Mouse (Mus musculus): ENCODE results near the gene Zfp282.

Gene Zfp282

DNA sequence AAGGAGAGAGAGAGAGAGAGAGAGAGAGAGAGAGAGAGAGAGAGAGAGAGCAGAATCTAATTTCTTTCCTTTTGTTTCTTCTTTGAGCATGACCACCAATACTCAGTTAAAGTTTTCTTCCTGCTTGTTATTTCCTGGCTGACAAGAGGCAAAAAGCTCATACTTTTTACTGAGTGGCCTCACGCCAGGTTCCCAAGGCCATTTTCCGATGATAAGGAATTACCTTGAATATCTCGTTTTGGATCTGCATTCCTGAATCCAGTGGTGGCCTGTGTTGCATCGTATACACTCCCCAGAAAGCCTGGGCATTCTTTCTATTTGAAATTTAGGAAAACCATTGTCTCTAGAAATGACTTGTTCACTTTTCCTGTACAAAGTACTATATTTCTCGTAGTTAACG, 22.4 kb downstream of the Zfp282 start:
- DNase-seq (ENCODE audit: low spot score in 2 of 2): no peak

DNA sequence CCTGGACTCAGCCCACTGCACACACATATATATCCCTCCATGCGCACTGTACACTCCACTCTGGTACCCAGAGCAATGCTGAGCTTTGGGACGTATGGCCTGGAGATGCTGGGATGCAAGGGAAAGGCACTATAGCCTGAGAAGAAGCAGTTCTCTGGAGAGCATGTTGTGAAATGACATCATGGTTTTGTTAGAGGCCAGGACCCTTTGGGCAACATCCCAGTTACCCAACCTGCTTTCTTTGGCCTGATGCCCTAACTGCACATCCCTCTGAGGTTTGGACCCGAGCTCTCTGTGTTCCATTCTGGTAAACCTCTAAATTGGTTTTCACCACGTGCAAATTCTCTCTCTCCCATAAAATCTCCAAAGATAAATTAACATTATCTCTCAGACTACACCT, 26.6 kb downstream of the Zfp282 start:
- no peak for DNase-seq (ENCODE audit: low spot score in 2 of 2)

DNA sequence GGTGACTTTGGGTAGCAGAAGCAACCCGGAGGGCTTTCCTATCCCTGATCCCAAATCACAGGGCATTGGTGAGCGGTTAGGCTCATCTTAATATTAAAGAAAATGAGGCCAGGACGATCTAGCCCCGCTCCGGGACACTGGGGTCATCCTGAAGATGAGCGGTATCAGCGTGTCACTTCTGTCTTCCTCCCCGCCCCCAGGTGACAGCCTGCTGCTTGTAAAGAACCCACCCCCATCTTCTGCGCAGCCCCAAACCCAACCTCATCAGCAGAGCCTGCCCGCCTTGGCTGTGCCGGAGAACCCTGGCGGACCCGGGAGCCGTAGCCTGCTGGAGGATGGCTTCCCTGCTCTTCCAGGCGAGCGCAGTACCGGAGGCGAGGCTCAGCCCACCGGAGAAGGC, 27.4 kb downstream of the Zfp282 start:
- no peak for DNase-seq (ENCODE audit: low spot score in 2 of 2)

DNA sequence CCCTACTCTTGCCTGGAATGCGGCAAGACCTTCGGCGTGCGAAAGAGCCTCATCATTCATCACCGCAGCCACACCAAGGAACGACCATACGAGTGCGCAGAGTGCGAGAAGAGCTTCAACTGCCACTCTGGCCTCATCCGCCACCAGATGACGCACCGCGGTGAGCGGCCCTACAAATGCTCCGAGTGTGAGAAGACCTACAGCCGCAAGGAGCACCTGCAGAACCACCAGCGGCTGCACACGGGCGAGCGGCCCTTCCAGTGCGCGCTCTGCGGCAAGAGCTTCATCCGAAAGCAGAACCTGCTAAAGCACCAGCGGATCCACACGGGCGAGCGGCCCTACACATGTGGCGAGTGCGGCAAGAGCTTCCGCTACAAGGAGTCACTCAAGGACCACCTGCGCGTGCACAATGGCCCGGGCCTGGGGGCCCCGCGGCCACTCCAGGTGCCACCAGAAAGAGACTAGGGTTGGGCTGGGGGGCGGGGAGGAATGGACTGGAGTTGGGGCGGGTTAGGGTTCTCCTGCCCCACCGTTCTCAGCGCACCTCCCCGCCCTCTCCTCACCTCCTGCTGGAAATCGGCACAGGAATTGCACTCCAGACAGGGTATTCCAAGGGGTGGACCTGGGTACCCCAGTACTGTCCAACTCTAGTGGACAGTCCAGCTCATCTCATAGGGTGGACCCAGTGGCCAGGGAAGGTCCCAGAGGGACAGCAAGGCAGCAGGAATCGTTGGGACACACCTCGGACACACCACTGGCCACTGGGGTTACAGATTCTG, 28.1 kb downstream of the Zfp282 start:
- DNase-seq (ENCODE audit: low spot score in 2 of 2): no peak

DNA sequence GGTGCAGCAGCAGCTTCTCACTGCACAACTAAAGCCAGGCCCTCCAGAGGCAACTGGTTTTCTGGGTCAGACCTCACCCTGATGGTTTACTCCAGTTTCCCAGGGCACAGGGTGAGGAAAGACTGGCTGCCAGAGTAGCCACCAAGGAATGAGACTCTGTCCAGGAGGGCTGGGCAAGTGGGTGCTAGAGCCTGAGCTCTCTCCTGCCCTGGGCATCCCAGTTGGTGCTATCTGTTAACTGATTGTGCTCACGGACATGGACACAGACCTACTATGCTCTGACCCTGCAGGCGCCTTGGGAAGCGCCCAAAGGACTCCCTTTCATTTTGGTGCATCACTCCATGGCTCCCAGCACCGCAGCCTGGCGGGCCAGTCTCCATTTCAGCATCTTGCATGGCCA, 29.3 kb downstream of the Zfp282 start:
- no peak for DNase-seq (ENCODE audit: low spot score in 2 of 2)

DNA sequence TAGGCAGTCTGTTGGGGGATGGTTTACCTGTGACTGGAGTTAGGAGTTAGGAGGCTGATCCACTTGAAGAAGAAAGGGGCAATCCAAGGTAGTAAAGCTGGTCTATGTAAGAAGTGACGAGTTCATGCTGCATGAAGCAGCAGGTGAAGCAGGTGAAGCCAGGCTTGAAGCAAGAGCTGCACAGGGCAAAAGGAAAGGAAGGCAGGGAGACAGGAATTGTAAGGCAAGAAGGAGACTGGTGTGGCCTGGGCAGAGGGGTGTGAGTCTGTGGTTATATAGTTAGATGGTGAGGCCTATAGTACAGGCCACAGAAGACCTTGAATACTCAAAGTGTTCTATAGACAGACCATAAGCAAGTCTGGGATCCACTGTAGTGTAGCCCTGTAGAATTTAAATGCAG, 32.0 kb downstream of the Zfp282 start:
- DNase-seq (ENCODE audit: low spot score in 2 of 2): no peak

DNA sequence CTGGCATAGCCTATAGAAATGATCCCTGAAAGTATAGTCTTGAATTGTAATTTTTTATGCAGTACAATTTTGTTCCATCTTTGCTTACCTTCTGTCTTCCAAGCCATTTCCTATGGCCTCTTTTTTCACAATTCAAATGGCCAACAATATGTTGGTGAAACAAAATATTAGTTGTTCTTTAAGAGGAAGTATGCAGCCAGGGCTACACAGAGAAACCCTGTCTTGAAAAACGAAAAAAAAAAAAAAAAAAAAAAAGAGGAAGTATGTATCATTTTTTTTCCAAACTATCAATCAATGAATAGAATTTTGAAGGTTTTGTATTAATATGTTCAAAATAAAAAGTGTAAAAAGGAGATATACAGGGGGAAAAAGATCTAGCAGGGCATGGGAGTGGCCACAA, 34.6 kb downstream of the Zfp282 start:
- DNase-seq (ENCODE audit: low spot score in 2 of 2): no peak

DNA sequence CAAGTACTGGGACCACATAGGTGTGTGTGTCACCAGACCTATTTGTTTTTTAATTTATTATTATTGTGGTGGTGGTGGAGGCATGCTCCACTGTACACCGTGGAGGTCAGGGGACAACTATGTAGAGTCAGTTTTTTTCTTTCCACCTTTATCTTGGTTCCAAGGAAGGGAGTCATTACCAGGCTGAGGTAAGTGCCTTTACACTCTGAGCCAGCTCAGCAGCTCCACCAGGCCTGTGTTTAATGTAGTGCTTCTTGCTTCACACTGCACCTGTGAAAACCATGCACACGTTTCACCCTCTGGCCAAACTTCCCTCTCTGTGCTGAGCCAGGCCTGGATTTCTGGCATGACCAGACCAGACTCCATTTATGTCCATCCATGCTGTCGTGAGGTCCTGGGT, 36.0 kb downstream of the Zfp282 start:
- DNase-seq (ENCODE audit: low spot score in 2 of 2): no peak

DNA sequence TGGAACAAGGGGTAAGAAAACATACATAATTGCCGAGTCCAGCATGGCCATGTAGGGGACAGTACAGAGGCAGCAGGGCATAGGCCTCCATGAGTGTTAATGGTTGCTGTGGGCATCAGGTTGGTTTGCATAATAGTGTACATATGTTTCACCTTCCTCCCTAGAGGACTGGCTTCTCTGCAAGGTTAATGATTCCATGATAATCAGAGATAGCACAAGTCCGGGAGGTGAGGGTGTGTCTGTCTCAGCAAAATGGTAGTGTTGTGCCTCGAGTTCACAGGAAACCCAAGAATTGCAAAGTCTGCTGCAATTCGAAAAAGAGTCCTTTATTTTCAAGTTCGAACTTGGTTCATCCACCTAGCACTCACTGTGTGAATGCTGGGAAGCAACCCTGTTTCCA, 40.0 kb downstream of the Zfp282 start:
- DNase-seq (ENCODE audit: low spot score in 2 of 2): no peak

DNA sequence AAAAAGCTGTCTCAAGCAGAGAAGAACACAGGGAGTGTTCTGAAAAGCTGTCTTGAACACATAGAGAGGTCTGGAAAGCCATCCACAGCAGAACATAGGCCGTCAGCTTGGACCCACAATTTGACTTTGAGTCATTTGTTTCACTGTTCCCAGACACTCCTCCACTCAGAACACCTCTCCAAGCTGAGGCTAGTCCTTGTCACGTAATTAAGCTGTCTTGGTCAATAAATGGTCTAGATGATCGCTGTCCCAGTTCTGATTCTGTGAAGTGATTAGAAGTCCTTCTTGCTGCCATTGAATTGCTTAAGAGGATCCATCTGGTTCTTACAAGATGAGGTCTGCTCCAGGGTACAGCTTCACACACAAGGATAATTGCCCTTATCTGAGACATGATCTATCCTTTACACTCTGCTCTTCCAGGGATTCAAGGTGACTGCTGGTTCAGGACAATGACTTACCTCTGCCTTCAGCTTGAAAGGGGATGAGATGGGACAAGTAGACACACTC, 41.8 kb downstream of the Zfp282 start:
- DNase-seq (ENCODE audit: low spot score in 2 of 2): no peak

DNA sequence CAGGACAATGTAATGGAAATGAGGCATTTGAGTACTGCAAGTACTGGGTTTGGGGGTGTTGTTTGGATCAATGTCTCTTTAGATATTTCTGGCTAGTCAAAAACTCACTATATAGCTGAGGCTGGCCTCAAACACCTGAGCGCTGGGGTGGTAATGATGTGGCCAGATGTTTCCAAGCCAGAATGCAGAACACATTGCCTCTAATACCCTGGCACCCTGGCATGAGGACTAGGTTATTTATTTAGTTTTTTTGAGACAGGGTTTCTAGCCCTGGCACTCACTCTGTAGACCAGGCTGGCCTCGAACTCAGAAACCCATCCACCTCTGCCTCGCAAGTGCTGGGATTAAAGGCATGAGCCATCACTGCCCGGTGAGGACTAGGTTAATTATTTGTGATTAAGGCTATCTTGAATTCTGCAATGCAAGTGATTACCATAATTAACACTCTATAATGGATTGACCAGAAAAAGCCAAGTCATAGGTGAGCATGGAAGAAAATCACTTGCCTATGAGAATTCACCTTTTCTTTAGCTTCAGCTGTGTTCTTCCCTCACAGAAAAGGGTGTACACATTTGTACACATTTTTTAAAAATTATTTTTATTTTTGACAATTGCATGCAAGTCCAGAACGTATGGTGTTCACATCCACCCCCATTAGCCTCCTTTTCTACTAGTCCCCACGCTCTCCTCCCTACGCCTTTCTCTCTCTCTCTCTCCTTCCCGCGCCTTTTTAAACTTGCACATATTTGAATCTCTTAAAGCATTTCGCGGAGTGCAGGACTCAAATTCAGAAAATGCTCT, 42.8 kb downstream of the Zfp282 start:
- DNase-seq (ENCODE audit: low spot score in 2 of 2): no peak

DNA sequence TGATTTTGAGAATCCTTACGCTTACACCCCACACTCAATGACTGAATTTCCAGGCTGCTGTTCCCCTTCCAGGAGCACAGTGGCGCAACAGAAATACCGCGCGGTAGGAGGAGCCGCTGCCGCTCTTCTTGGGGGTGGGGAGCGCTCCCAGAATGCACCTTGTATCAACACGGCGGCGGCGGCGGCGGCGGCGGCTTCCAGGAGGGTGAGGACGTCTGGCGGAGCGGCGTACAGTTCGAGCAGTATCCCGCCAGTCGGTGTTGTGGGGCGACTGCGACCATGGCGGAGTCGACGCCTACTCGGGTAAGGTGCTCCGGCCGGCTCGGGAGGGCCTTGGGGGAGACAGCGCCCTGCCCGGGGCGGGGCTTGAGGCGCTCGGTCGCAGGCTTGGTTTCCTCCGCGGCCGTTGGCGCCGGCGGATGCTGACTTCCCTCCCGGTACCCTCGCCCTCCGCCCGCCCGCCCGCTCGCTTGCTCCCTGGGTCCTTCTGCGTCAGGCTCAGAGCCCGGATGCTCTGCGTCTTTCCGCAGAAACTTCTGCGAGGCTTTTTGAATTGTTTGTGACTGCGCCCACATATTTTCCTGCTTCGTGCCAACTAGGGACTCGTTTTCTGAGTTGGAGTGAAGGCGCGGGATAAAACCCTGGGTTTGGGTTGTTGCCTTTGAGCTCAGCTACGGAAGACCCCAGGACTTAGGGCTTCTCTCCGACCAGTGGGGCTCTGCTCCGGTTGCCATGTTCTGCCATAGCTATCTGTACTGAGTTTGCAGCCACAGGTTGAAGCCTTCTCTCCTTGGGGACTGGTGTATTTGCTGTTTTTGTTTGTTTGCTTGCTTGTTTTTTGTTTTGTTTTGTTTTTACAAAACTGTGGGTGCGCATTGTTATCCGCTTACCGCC, 43.7 kb downstream of the Zfp282 start, which contains the start of gene Zfp212:
Gene Zfp212 (plus strand): TSS at position 30 of the 894 bp plus-strand sequence.
- peak; percentile 88 to 92 for DNase-seq (ENCODE audit: low spot score in 2 of 2)

DNA sequence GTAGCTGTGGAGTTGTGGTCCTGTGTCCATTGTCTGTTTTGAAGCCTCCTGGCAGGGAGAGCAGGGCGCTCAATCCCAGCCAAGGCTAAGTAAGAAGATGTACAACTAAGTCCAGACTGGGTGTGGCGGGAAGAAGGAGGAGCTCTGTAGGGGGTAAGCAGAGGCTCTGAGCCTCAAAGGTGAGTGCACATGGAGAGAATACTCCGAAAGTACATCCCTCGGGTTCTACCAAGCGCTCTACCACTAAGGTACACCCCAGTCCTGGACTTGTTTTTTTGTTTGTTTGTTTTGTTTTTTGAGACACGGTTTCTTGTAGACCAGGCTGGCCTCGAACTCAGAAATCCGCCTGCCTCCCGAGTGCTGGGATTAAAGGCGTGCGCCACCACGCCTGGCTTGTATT, 65.5 kb downstream of the Zfp282 start:
- DNase-seq (ENCODE audit: low spot score in 2 of 2): no peak

DNA sequence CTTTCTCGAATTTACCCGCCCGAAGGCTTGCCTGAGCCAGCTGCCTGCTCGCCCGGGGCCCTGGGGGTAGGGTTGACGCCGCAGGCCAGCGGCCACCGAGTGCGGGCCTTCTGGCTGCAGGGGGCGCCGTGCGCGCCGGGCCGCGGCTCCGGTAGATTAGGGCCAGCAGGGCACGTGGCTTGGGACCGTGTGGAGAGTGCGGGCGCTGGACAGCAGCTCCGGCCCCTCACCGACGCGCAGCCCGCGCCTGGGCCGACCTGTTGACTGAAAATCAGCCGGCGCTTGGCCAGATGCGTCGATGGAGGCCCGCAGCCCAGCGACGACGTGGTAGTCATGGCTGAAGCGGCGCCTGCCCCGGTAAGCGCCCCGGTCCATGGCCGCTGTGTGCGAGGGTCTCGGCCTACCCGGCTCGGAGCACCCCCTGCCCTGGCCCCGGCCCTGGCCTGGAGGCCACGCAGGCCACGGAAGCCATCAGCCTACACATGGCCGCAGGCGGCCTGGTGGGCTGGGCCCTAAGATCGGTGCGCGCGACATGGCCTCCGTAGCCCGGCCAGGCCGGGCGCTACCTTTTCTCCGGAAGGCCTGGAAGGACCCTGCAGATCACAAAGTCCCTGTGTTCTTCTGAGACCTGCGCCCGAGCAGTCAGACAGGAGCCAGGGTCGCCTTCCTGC, 66.2 kb downstream of the Zfp282 start:
- DNase-seq (ENCODE audit: low spot score in 2 of 2): peak; percentile 44 to 46

DNA sequence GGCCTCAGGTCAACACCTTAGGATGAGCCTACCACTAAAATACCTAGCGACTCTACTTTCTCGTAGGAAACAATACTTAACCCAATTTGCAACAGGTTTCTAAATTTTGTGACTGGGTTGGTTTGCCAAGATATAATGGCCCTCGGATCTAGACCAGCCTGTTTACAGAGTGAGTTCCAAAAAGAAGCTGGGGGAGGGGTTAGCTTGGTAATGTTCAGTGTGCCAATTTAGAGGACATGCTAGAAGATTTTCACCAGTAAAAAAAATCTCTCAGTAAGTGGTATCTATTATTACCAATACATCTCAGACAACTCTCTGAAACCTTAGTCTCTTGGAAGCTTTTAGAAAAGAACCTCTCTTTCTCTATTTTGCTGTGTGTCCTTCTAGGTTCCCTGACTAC, 66.7 kb downstream of the Zfp282 start:
- DNase-seq (ENCODE audit: low spot score in 2 of 2): no peak

DNA sequence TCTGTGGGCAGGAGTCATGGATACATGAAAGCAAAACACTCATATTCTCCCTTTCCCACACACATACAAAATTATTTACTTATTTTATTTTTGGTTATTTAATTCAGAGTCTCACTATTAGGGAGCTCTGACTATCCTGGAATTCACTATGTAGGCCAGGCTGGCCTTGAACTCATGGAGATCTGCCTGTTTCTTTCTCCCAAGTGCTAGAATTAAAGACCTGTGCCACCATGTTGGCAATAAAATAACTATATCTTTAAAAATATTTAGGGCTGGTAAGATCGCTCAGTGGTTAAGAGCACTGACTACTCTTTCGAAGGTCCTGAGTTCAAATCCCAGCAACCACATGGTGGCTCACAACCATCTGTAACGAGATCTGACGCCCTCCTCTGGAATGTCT, 70.4 kb downstream of the Zfp282 start:
- no peak for DNase-seq (ENCODE audit: low spot score in 2 of 2)

DNA sequence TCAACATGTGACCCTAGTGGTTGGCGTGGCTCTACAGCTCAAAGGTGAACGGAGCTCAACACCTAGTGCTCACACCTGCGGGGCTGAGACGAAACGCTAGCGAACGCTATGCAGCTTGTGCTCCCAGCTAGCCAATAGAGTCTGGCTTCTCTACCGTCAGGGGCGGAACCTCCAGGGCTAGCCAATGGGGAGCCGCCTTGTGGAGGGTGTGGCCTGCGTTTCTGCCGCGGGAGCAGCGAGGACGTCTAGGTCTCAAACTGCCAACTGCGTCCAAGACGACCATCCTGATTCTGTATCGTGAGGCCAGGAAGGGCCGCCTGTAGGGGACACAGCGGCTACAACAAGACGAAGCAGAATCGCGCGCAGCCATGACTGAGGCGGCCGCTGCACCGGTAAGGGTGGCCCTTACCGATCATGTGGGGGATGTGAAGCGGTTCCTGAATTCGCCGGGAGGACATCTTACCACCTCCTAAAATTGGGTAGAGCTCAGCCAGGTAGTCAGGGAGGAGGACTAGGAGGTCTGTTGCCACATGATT, 76.3 kb downstream of the Zfp282 start, which contains the start of gene Zfp956:
Gene Zfp956 (plus strand): TSS at position 200 of the 536 bp plus-strand sequence.
- peak; percentile 95 to 96 for DNase-seq (ENCODE audit: low spot score in 2 of 2)

DNA sequence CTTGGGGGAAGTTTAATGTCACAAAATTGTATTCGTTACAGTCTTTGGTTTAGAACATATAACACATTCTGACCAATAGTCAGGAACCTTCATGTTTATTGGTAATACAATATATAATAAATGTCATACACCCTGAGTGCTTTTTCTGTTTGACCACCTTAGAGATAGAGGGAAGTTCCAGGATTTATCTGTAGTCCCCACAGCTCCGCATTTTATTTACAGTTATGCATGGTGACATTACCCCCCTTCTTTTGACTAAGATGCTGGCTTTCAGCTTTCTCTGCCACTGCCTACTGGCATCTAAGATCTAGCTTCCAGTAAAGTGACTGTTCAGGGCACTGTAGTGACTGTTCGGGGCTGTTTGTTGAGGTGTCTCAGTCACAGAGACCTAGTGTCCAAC, 77.4 kb downstream of the Zfp282 start:
- no peak for DNase-seq (ENCODE audit: low spot score in 2 of 2)

DNA sequence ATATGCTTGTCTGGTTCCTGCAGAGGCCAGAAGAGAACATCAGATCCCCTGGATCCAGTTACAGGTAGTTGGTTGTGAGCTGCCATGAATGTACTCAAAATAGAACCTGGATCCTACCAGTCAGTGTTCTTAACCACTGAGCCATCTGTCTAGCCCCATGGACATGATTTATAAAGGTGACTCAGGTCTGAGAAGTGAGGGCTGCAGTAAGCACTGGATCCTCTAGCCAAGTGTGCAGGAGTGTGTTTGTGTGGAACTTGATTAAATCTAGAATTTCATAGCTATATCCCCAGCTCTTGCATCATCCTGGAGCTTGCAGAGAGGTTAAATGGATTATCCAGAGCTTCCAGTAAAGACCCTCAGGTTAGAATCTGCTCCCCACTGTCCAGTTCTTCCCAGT, 80.8 kb downstream of the Zfp282 start:
- DNase-seq (ENCODE audit: low spot score in 2 of 2): no peak

Data from right cerebral cortex, adult 2 months (tissue).